Mouse (Mus musculus): Measurements from ENCODE around the gene Avil. TPM values are rescaled to one million over a fixed set of nuclear protein-coding genes. Genes with fewer than 3 reads are reported as not detected.

Gene Avil
- 0.08 and 0.22 TPM in 2 replicates for polyA plus RNA-seq (2015; fragmentation: Nextera tagmentation; extraction: Ambion mirVana)

GRCm38 (mm10) chr10:127000529-127000928 is at the start of gene Avil:
Avil (plus strand) TSS chr10:127000709.

GRCm38 (mm10) chr10:126978277-126978994 is 22.1 kb upstream of the Avil start, which contains the start of gene Ctdsp2:
Ctdsp2 (plus strand) TSS chr10:126978717.

GRCm38 (mm10) chr10:127030336-127031296 is 30.1 kb downstream of the Avil start, which contains the start of gene Tsfm:
Tsfm (minus strand) TSS chr10:127030840.

GRCm38 (mm10) chr10:127041274-127041766 is 40.8 kb downstream of the Avil start, which contains the start of the genes Mettl1 and Eef1akmt3:
Mettl1 (plus strand) TSS chr10:127041414.
Eef1akmt3 (minus strand) TSS chr10:127041513.

GRCm38 (mm10) chr10:127047954-127048353 is 47.4 kb downstream of the Avil start, which contains the start of gene Cyp27b1:
Cyp27b1 (plus strand) TSS chr10:127048250.

GRCm38 (mm10) chr10:127059968-127060916 is 59.7 kb downstream of the Avil start, which contains the start of gene March9:
March9 (minus strand) TSS chr10:127060184.

GRCm38 (mm10) chr10:127063239-127063872 is 62.8 kb downstream of the Avil start, which contains the start of gene Cdk4:
Cdk4 (plus strand) TSS chr10:127063534.

MicroRNAs encoded within 50 kb of the gene (microRNA counts, 519-probe panel; counts per million panel counts)
- microRNA mmu-miR-26a (3,206 counts per million, percentile 6 among the panel's probes with 10 or more counts), microRNA mmu-miR-546 (88.3 counts per million)

Other genes starting within 250 kb of the Avil start
- 9.9 and 10.0 TPM in 2 replicates for gene Atp23, start 99.4 kb upstream of the Avil start, polyA plus RNA-seq (2015; fragmentation: Nextera tagmentation; extraction: Ambion mirVana)
- gene Ctdsp2, start 22.0 kb upstream of the Avil start, polyA plus RNA-seq (2015; fragmentation: Nextera tagmentation; extraction: Ambion mirVana) = 29.4 and 36.8 TPM in 2 replicates
- gene Tsfm, start 30.1 kb downstream of the Avil start, polyA plus RNA-seq (2015; fragmentation: Nextera tagmentation; extraction: Ambion mirVana) = 53.2 and 54.6 TPM in 2 replicates
- gene Mettl1, start 40.7 kb downstream of the Avil start, polyA plus RNA-seq (2015; fragmentation: Nextera tagmentation; extraction: Ambion mirVana) = 30.3 and 30.7 TPM in 2 replicates
- 0.10 and 0.16 TPM in 2 replicates for gene Eef1akmt3, start 40.8 kb downstream of the Avil start, polyA plus RNA-seq (2015; fragmentation: Nextera tagmentation; extraction: Ambion mirVana)
- gene Cyp27b1, start 47.5 kb downstream of the Avil start, polyA plus RNA-seq (2015; fragmentation: Nextera tagmentation; extraction: Ambion mirVana) = not detected in 2 replicates
- 0.08 and 0.11 TPM in 2 replicates for gene March9, start 59.5 kb downstream of the Avil start, polyA plus RNA-seq (2015; fragmentation: Nextera tagmentation; extraction: Ambion mirVana)
- gene Cdk4, start 62.8 kb downstream of the Avil start, polyA plus RNA-seq (2015; fragmentation: Nextera tagmentation; extraction: Ambion mirVana) = 558 and 561 TPM in 2 replicates
- 37.4 and 47.0 TPM in 2 replicates for gene Tspan31, start 69.6 kb downstream of the Avil start, polyA plus RNA-seq (2015; fragmentation: Nextera tagmentation; extraction: Ambion mirVana)
- 2.5 and 3.6 TPM in 2 replicates for gene Agap2, start 74.6 kb downstream of the Avil start, polyA plus RNA-seq (2015; fragmentation: Nextera tagmentation; extraction: Ambion mirVana)
- 47.0 and 54.4 TPM in 2 replicates for gene Os9, start 120.4 kb downstream of the Avil start, polyA plus RNA-seq (2015; fragmentation: Nextera tagmentation; extraction: Ambion mirVana)
- gene B4galnt1, start 164.5 kb downstream of the Avil start, polyA plus RNA-seq (2015; fragmentation: Nextera tagmentation; extraction: Ambion mirVana) = 22.9 and 24.8 TPM in 2 replicates
- 1.5 and 1.6 TPM in 2 replicates for gene Slc26a10, start 179.9 kb downstream of the Avil start, polyA plus RNA-seq (2015; fragmentation: Nextera tagmentation; extraction: Ambion mirVana)
- 13.1 and 17.5 TPM in 2 replicates for gene Arhgef25, start 189.4 kb downstream of the Avil start, polyA plus RNA-seq (2015; fragmentation: Nextera tagmentation; extraction: Ambion mirVana)
- gene Dtx3, start 195.0 kb downstream of the Avil start, polyA plus RNA-seq (2015; fragmentation: Nextera tagmentation; extraction: Ambion mirVana) = 36.1 and 42.7 TPM in 2 replicates
- gene Pip4k2c, start 210.9 kb downstream of the Avil start, polyA plus RNA-seq (2015; fragmentation: Nextera tagmentation; extraction: Ambion mirVana) = 41.4 and 44.1 TPM in 2 replicates